Mouse (Mus musculus) heart, postnatal 10 days (tissue): Measurements from ENCODE around the gene Aff3. TPM values are rescaled to one million over a fixed set of nuclear protein-coding genes. Genes with fewer than 3 reads are reported as not detected.

ENCODE experiments used
- DNase-seq, 2 experiments: peaks; one replicate each; pipeline ENCODE4 v3.0.0; 2021
- intact Hi-C: fragments of 180-260 bp; cut with DNase I; formaldehyde crosslinking; loops from one replicate; pipeline ENCODE4 v1.15.1; 2025
- total RNA-seq, 2 experiments: library from RNA; stranded (reverse); gene quantifications; 2 replicates each; pipeline ENCODE4 v1.2.3; 2021

The Aff3 gene
- total RNA-seq, 2 experiments from 2014 or later: 5.2 to 6.9 TPM

DNA sequence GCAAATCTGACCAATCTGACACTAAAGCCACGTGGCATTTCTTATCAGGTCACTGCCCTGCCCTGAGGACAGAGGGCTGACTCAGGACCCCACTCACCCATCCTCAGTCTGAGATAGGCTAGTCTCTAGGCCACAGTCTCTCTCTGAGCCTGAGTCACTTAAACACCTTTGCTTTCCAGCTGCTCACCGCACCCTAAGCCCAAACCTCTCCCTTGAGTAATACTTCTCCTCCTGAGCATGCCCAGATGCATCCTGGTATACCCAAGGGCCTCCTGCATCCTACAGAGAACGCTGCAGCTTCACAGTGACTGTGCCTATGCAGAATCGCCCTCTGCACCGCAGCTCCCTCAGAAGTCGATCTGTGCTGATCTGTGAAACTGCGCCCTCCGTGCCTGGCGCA, 117.1 kb downstream of the Aff3 start:
- intact Hi-C loops: no loop called here
- no peak for DNase-seq

DNA sequence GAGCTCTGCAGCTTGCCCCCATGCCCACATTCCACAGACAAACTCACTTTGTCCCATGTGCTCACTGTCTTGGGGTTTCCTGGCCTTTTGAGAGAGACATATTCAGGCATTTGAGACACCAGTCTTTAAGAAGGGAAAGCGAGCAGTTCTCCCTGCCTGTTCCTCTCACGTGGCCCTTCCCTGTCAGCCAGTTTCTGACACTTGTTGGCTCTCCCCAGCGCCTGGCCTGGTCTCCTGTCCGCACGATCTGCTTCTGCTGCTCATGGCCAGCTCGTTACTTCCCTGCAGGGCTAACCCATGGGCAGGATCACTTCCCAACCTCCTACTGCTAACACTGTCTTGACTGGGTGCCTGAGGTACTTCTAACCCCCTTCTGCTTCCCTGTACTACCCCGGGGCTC, 118.1 kb downstream of the Aff3 start:
- DNase-seq: peak; percentile 39 to 40
- intact Hi-C loops: no loop called here

GRCm38 (mm10) chr1:38545282-38545945, 119.3 kb downstream of the Aff3 start:
- DNase-seq: no peak
- intact Hi-C loops: no loop called here

DNA sequence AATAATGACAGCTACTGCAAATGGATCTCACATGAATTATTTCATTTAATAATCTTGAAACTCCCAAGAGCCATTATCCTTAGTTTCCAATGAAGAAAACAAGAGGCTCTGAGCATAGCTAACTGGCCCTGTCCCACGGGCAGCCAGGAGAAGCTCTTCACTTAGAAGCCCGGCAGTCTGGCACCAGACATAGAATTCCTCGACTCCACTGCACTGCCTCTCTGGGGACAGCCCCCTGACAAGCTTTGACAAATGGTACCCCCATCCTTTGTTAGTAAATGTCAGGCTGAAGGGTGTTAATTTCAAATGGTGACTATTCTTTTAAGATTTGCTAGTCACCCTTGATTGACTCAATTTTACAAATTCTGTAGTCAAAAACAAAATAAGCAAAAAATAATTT, 120.3 kb downstream of the Aff3 start:
- DNase-seq: no peak
- intact Hi-C loops: no loop called here

- peak; percentile 18 to 20 for DNase-seq
- intact Hi-C loops: no loop called here
Measured at GRCm38 (mm10) chr1:38541536-38541935, 123.2 kb downstream of the Aff3 start.

DNA sequence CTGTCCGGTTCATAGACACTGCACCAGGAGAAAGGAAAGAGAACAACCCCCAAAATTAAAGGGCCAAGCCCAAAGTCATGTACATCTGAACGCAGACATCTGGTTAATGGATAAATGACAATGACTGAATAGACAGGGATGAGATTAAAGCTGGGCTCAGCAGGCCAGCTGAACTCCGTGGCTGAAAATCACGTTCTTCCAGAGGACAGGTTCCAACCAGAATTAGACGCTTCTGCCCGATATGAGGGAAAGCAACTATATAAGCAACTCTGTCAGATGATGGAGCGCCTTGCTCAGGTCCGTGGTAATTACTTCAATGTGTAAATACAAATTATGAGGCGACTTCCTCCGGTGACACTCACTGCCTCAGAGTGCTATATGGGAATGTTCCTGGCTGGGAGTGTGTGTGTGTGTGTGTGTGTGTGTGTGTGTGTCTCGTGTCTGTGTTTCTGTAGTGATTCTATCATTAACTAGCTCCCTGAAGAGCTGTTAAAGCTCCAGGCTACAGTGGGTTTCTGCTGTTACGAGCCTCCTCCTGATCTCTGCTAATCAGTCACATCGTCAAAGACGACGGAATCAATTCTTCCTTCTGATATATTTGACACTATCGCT, 127.7 kb downstream of the Aff3 start:
- DNase-seq: no peak
- intact Hi-C loops: no loop called here

DNA sequence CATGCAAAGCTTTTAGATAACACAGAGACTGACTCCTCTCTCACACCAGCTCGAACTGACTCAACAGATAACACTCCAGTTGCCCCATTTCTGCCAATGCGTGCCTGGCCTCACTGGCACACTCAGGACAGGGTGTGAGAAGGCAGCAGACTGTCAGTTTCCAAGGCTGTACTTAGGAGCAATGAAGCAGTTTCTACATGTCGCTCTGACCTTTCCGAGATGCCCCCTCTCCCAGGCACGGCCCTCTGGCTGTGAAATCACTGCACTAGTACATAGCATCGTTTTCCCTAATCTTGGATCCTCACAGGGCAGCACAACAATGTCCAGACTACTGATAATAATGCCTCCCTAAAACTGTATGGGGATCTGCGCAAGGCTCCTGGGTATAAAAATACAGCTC, 132.2 kb downstream of the Aff3 start:
- DNase-seq: no peak
- intact Hi-C loops: no loop called here

GRCm38 (mm10) chr1:38528607-38529006, 136.1 kb downstream of the Aff3 start:
- intact Hi-C loops: no loop called here
- no peak for DNase-seq

DNA sequence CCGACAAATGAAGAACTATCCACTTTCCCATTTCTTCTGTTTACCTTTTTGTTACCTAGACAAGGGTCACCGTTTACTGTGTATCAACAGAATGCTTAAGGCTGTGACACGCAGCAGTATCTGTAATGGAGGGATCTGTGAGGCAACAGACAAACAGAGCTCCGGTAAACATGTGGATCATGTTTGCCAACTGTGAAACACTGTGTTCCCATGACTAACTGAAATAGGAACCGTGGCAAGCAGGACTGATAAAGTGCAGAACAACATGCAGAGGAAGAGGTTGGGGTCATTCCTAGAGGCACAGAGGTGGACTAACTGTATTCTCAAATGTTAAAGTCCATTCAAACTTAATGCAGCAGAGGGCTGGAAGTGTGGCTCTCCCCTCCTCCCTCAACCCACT, 138.2 kb downstream of the Aff3 start:
- no peak for DNase-seq
- intact Hi-C loops: no loop called here

DNA sequence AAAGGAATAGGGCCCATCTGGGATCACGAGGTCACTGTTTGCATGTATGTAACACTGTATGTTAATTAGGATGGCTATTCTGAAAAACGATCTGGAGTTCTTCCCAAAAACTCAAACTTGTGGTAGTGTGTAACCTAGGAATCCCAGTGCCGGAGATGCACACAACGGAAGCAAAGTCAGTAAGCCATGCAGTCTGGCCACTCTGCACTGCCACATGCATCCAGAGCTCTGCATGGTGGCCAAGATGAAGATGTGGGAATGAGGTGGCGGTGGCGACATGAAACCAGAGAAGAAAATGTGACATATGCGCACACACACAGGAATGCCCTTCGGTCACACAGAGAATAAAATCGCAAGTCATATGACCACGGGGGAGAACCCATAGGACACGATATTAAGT, 143.1 kb downstream of the Aff3 start:
- intact Hi-C loops: no loop called here
- no peak for DNase-seq

- intact Hi-C loops: no loop called here
- DNase-seq: no peak
Measured at GRCm38 (mm10) chr1:38516225-38516624, 148.5 kb downstream of the Aff3 start.

- intact Hi-C loops: no loop called here
- DNase-seq: no peak
Measured at GRCm38 (mm10) chr1:38514634-38515011, 150.1 kb downstream of the Aff3 start.

DNA sequence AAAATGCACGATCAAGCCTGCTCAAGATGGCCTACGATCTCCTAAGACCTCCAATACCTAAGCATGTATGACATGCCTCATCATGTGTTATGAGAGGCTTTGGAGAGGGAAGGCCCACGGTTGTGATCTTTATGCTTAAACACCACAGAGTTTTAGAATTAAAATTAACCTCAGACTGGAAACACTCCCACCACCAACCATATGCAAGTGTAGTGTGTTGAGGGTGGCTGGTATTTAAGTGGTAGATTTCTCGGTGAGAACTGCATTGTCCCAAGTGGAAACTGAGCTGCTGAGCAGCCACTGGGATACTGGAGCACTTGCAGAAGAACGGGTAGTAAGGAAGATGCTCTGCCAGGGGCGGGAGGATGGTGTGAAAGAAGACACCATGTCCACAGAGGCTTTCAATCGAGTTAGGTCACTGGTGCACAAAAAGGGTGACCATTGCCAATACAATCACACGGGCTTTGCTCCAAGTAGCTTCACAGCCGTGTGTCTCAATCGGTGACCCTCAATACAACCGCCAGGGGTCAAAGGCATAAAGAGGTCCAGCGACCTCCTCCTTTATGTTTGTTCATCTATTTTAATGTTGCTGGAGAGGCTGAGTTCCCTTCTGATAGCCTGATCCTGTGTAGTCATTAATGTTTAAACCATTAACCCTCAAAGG, 150.7 kb downstream of the Aff3 start:
- intact Hi-C loops: no loop called here
- DNase-seq: peak in 1 of 2 experiments; percentile 9

GRCm38 (mm10) chr1:38512258-38513081, 152.3 kb downstream of the Aff3 start:
- DNase-seq: peak; percentile 15 to 21
- intact Hi-C loops: no loop called here

- intact Hi-C loops: no loop called here
- no peak for DNase-seq
Measured at GRCm38 (mm10) chr1:38511076-38511475, 153.7 kb downstream of the Aff3 start.

DNA sequence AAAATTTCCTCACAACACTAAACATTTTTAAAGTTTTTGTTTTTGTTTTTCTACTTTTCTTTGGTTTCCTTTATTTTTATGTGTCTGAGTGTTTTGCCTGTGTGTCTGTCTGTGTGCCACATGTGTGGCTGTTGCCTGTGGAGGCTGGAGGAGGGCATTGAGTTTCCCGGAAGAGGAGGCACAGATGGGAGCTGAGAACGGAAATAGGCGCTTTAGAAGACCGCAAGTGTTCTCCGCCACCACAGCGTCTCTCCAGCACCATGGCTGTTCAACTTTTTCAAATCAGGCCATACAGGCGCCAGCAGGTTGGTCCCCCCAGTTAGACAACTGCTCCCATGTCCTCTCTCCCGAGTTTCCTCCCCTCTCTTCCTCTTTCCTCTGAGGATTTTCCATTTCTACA, 155.5 kb downstream of the Aff3 start:
- no peak for DNase-seq
- intact Hi-C loops: no loop called here

DNA sequence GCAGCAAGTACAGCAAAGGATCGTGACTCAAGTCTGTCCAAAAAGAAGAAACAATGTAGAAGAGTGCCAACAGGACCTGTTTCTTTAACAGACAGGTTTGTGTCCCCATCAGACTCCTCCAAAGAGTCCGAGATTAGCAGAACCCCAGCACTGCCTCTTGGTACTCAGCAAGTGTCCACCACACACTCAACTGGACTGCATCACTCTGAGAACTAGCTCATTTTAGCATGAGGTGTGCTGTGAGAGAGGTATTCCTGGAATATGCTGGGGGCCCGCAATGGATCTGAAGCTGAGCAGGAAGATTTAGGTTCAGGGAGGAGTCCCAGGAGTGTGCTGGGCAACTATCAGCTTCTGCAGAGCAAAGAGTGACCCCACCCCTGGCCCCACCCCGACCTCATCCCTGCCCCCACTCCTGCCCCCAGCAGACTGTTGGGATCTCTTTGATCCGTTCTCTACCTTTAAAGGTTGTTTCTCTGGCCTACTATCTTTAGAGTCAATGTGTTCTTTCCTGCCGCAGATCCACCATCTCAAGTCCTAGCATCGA, 157.0 kb downstream of the Aff3 start:
- intact Hi-C loops: no loop called here
- no peak for DNase-seq

GRCm38 (mm10) chr1:38506396-38506795, 158.4 kb downstream of the Aff3 start:
- intact Hi-C loops: no loop called here
- no peak for DNase-seq

- no peak for DNase-seq
- intact Hi-C loops: no loop called here
Measured at GRCm38 (mm10) chr1:38503431-38504089, 161.2 kb downstream of the Aff3 start.

GRCm38 (mm10) chr1:38502797-38503196, 162.0 kb downstream of the Aff3 start:
- DNase-seq: no peak
- intact Hi-C loops: no loop called here

DNA sequence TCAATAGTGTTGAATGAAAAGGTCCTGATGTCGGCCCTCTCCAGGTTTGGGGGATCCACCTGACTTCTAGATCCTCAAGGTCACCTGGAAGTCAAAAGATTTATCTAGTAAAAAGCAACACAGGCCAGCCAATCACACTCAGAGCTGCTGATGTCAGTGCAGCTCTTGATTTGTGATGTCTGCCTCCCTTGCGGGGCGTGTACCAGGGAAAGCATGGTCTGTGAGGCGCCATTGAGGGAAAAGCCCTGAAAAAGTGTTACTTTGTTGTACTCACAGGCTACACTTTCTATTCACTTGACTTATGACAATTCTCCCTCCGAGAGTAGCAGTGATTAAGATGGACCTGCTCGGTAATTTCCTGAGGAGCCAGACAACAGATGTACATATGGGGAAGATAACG, 163.5 kb downstream of the Aff3 start:
- intact Hi-C loops: no loop called here
- DNase-seq: no peak
